Mouse (Mus musculus) intestine, embryonic 14.5 days (tissue): ENCODE measurements around the gene Pla2g12b. TPM values are rescaled to one million over a fixed set of nuclear protein-coding genes. Genes with fewer than 3 reads are reported as not detected.
"Not testable (repeated sequence)": the region's sequence is repeated elsewhere in the genome, so short reads cannot be mapped to it uniquely, and the experiment has no call there.

Source experiments
- ATAC-seq: fragments of 200-750 bp; cut with Nextera tagmentation; replicated peaks from 2 replicates; pipeline ENCODE4 v1.8.0; 2017; ENCODE audit warnings: low read depth, moderate number of reproducible peaks, moderate TSS enrichment, moderate library complexity; ENCODE audit not compliant: low FRiP score, low TSS enrichment
- DNase-seq: peaks from one replicate; pipeline ENCODE4 v3.0.0-alpha.2; 2018; ENCODE audit warnings: low spot score
- H3K27ac ChIP-seq: fragments of 300-500 bp; sonication (generic); 2 replicates; pipeline ENCODE4 v1.5.1; 2014; ENCODE audit warnings: low read depth, mild to moderate bottlenecking, control low read depth
- H3K27me3 ChIP-seq: fragments of 300-500 bp; sonication (generic); replicated peaks from 2 replicates; pipeline ENCODE4 v1.6.1; 2014; ENCODE audit warnings: low read length, control low read depth; ENCODE audit not compliant: control insufficient read depth, insufficient read depth
- H3K36me3 ChIP-seq: fragments of 300-500 bp; sonication (generic); 2 replicates; pipeline ENCODE4 v1.6.1; 2014; ENCODE audit warnings: low read length, control low read depth; ENCODE audit not compliant: control insufficient read depth, insufficient read depth
- H3K4me1 ChIP-seq: fragments of 300-500 bp; sonication (generic); replicated peaks from 2 replicates; pipeline ENCODE4 v1.6.1; 2014; ENCODE audit warnings: low read length, control low read depth, mixed read lengths; ENCODE audit not compliant: control insufficient read depth, insufficient read depth
- H3K4me2 ChIP-seq: fragments of 300-500 bp; sonication (generic); 2 replicates; pipeline ENCODE4 v1.6.1; 2014; ENCODE audit warnings: low read length
- H3K4me3 ChIP-seq: fragments of 300-500 bp; sonication (generic); 2 replicates; pipeline ENCODE4 v1.5.1; 2014; ENCODE audit warnings: low read depth, low read length, control low read depth, mixed read lengths
- H3K9ac ChIP-seq: fragments of 300-500 bp; sonication (generic); 2 replicates; pipeline ENCODE4 v1.6.1; 2014; ENCODE audit warnings: mild to moderate bottlenecking, low read length
- H3K9me3 ChIP-seq: fragments of 300-500 bp; sonication (generic); 2 replicates; pipeline ENCODE4 v1.6.1; 2016; ENCODE audit warnings: low read length, control low read depth; ENCODE audit not compliant: control insufficient read depth
- WGBS: fragments of 180-500 bp; shearing (Covaris S2); extraction: QIAGEN DNeasy Blood & Tissue Kit; methylation state at CpG from one replicate; pipeline ENCODE4 v1.1.7; 2014; 5-methylcytosine and 5-hydroxymethylcytosine counted together
- polyA plus RNA-seq: library from polyadenylated mRNA; unstranded; fragments of >200 nt; fragmentation: Nextera tagmentation; extraction: Ambion mirVana; gene quantifications from 2 replicates; pipeline ENCODE4 v1.2.1, GENCODE M21; 2014

Pla2g12b gene
- polyA plus RNA-seq, 1 experiment from 2014 or later = 14.2 TPM

DNA sequence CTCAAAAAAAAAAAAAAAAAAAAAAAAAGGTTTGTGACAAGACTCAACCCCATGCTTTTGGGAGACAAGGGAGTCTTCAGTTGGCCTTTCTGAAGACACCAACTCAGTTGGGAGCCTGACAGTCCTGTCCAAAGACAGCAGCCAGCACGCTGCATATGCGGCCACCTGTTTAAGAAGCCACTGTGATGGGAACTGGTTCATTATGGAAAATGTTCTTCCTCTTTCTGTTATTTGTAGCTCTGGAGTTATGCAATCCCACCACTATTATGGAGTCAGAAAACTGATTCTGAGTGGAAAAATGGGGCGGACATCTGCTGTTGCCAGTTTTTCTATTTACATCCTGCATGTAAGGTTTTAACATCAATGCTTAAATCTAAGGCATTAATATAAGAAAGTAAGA is 13.8 kb upstream of the Pla2g12b start:
- 93% methylated on average over 3 of the region's 3 CpGs for whole genome bisulfite sequencing
- ATAC-seq (no peak), DNase-seq (no peak)
- Histone ChIP-seq H3K4me3 (no peak overlapping the region), H3K4me2 (no peak overlapping the region), H3K9ac (no peak overlapping the region), H3K9me3 (peaks cover 5% of the 10 kb centered on the region; the same call in 1 of the 2 replicates), H3K4me1 (no peaks in the 10 kb centered on the region), H3K36me3 (no peaks in the 10 kb centered on the region), H3K27me3 (no peaks in the 10 kb centered on the region), H3K27ac (no peak overlapping the region)

DNA sequence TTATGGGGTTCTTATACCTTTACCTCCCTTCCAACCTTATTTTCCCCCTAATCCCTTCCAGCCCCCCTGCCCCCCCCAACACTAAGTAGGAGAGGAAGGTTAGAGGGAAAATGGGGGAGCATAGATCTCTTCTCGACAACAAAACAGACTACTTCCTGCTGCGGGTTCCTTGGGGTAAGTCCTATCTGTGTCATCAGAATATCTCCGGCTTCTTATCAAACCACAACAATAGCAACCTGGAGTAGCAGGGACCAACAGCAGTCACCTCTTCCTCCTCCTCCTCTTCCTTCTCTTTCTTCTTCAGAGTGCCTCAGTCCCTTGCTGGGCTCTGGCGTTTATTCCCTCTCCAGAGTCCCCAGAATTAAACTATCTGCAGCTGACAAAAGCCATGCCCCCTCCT is 11.6 kb upstream of the Pla2g12b start:
- Histone ChIP-seq H3K4me3 (no peak overlapping the region), H3K27ac (no peak overlapping the region), H3K4me1 (no peaks in the 10 kb centered on the region), H3K4me2 (no peak overlapping the region), H3K36me3 (no peaks in the 10 kb centered on the region), H3K9me3 (peaks cover 5% of the 10 kb centered on the region; the same call in 1 of the 2 replicates), H3K9ac (no peak overlapping the region), H3K27me3 (no peaks in the 10 kb centered on the region)
- no peak for ATAC-seq
- WGBS = 33% methylated on average over 4 of the region's 4 CpGs
- no peak for DNase-seq

DNA sequence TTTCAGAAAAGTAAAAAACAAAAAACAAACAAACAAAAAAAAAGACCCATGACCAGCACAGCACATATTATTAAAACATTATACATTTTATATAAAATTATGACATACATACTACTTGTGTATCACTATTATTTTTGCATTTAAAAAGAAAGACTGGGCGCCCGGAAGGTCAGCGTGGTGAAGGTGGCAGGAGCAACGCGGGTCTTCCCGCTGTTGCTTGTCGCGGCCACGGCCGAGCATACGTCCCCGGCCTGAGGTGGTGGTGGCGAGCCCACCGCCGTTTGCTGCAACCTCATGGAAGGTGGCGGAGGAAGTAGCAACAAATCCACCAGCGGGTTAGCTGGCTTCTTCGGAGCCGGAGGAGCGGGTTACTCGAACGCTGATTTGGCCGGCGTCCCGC is 8.0 kb upstream of the Pla2g12b start, which contains the start of gene Gm10273:
Gene Gm10273, plus strand, starts transcription at position 172 of the 400 bp plus-strand sequence.
- H3K4me2 ChIP-seq, H3K9me3 ChIP-seq, H3K4me1 ChIP-seq, DNase-seq, H3K36me3 ChIP-seq, H3K27me3 ChIP-seq, H3K9ac ChIP-seq, H3K27ac ChIP-seq, H3K4me3 ChIP-seq, ATAC-seq: not testable (repeated sequence)
- 90% methylated on average over 11 of the region's 25 CpGs for WGBS

DNA sequence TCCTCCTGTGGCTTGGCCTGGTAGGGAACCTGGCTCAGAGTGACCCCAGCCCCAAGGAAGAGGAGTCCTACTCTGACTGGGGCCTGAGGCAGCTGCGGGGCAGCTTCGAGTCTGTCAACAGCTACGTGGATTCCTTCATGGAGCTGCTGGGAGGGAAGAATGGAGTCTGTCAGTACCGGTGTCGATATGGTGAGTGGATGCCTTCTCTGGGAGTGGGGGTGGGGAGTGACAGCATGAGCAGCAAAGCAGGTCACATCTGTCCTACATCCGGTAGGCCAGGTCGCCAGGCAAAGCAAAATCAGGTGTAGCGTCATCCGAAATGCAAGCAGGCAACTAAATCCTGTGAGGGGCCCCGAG is 311 bp downstream of the Pla2g12b start:
- no peak overlapping the region for H3K4me3 ChIP-seq
- H3K4me2 ChIP-seq = peak overlapping the region; percentile 37
- ATAC-seq = no peak
- DNase-seq = peak; percentile 61
- H3K27me3 ChIP-seq = no peaks in the 10 kb centered on the region
- H3K9me3 ChIP-seq = no peaks in the 10 kb centered on the region
- H3K27ac ChIP-seq = 0 out of 2 replicates have a peak overlapping the region, but pooled peaks have one; percentile 43
- H3K4me1 ChIP-seq = peaks cover 7% of the 10 kb centered on the region; the same call in 1 of the 2 replicates
- WGBS = 65% methylated on average over 10 of the region's 10 CpGs
- H3K36me3 ChIP-seq = no peaks in the 10 kb centered on the region
- H3K9ac ChIP-seq = 0 out of 2 replicates have a peak overlapping the region, but pooled peaks have one; percentile 13

DNA sequence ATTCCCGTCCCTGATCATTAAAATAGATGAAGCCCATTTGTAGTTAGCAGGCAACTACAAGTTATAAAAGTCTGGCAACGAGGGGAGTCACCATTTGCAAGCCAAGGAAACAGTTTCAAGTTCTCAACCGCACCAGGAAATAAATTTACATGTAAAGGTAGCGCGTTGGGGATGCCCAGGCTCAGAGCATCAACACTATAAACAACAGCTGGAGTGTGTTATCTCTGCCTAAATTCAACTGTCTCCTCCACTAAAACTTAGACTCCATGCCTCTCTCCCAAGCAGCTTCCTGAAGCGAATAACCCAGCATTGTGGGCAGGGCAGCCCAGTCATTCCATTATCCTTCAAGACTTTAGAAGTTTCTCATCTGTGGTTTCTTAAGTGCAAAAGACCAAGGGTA is 5.0 kb downstream of the Pla2g12b start:
- DNase-seq = no peak
- Histone ChIP-seq H3K9ac (no peak overlapping the region), H3K4me3 (no peak overlapping the region), H3K4me1 (0 out of 2 replicates have a peak, but pooled peaks cover under 1% of the 10 kb centered on the region), H3K36me3 (no peaks in the 10 kb centered on the region), H3K9me3 (no peaks in the 10 kb centered on the region), H3K4me2 (no peak overlapping the region), H3K27me3 (no peaks in the 10 kb centered on the region), H3K27ac (no peak overlapping the region)
- WGBS = 34% methylated on average over 6 of the region's 6 CpGs
- no peak for ATAC-seq

DNA sequence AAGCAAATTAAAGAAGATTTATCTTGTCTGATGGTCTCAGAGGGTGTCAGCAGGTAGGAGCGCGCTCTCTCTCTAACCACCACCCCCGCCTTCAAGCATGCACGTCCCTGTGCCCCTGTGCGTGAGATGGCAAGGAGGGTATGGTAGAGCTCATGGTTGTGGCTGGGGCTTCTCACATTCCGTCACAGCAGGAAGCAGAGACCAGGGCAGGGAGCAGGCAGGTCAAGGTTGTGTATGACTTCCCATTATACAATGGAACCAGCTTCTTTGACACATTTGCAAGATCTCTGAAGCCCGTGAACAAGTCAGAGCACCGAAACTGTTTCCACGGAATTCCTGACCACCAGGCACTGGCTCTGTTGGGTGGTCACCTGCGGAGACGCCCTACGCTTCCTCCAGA is 6.8 kb downstream of the Pla2g12b start:
- H3K9ac ChIP-seq = no peak overlapping the region
- no peaks in the 10 kb centered on the region for H3K4me1 ChIP-seq
- H3K4me3 ChIP-seq = no peak overlapping the region
- ATAC-seq (no peak), DNase-seq (no peak)
- H3K27me3 ChIP-seq = no peaks in the 10 kb centered on the region
- no peaks in the 10 kb centered on the region for H3K36me3 ChIP-seq
- no peak overlapping the region for H3K27ac ChIP-seq
- H3K9me3 ChIP-seq = peaks cover 2% of the 10 kb centered on the region; the same call in 1 of the 2 replicates
- 51% methylated on average over 12 of the region's 12 CpGs for WGBS
- H3K4me2 ChIP-seq = no peak overlapping the region

DNA sequence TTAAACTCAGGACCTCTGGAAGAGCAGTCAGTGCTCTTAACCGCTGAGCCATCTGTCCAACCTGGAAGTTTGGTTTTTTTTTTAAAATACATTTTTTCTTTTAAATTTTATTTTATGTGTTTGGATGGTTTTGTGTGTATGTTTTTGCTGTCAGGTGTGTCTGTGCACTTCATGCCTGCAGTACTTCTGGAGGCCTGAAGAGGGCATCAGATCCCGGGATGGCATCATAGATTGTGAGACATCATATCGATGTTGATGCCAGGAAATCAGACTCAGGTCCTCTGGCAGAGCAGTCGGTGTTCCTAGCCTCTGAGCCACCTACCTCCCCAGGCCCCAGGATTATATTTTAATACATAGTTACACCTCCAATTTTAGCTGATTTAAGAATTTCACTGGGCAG is 10.3 kb downstream of the Pla2g12b start:
- no peak overlapping the region for H3K4me3 ChIP-seq
- no peak for DNase-seq
- whole genome bisulfite sequencing = 91% methylated on average over 4 of the region's 4 CpGs

DNA sequence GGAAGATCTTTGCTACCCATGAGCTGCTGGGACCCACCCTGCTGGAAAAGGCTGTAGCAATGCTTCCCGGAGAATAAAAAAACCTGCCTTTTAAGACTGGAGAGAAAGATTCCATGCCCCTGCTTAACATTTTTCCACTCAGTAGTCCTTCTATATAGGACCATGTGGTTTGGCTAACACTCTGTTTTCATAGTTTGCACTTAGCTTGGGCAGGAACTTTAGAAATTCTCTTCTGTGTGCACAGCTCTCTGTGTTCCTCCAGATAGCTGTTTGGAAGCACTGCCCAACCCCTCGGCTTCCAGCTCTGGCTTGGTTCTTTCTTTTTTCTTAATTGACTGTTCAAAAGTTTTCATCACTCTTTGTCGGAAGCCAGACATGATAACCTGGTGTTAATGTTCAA is 13.2 kb downstream of the Pla2g12b start:
- no peaks in the 10 kb centered on the region for H3K36me3 ChIP-seq
- H3K4me1 ChIP-seq = no peaks in the 10 kb centered on the region
- H3K4me2 ChIP-seq = no peak overlapping the region
- H3K4me3 ChIP-seq = no peak overlapping the region
- 81% methylated on average over 3 of the region's 3 CpGs for WGBS
- no peak for DNase-seq
- ATAC-seq = no peak
- H3K9ac ChIP-seq = no peak overlapping the region
- H3K27ac ChIP-seq = no peak overlapping the region
- H3K9me3 ChIP-seq = peaks cover 2% of the 10 kb centered on the region; the same call in 1 of the 2 replicates
- no peaks in the 10 kb centered on the region for H3K27me3 ChIP-seq

More for the DNA sequence above, 10.3 kb downstream of the Pla2g12b start:
- Histone ChIP-seq H3K36me3 (no peaks in the 10 kb centered on the region), H3K27ac (no peak overlapping the region), H3K9me3 (peaks cover 2% of the 10 kb centered on the region; the same call in 1 of the 2 replicates), H3K4me2 (no peak overlapping the region), H3K4me1 (no peaks in the 10 kb centered on the region), H3K27me3 (no peaks in the 10 kb centered on the region), H3K9ac (no peak overlapping the region)
- ATAC-seq = no peak

DNA sequence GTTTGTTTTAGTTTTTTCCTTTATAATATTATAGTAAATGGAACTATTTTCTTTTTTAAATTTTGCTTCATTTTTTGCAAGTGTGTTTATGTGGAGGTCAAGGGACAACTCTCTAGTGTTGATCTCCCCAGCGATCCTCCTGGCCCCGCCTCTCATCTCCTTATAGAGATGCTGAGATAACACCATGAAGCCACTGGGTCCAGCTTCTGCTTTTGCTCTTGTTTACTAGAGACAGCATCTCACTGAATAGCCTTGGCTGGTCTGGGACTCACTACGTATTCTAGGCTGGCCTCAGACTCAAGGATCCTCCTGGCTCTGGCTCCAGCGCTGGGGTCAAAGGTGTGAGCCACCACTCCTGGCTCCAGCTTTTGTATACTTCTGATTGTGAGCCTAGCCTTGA is 16.1 kb downstream of the Pla2g12b start:
- ATAC-seq (no peak), DNase-seq (no peak)
- H3K4me1 ChIP-seq = no peaks in the 10 kb centered on the region
- no peak overlapping the region for H3K9ac ChIP-seq
- no peaks in the 10 kb centered on the region for H3K36me3 ChIP-seq
- H3K4me2 ChIP-seq = no peak overlapping the region
- H3K4me3 ChIP-seq = no peak overlapping the region
- no peak overlapping the region for H3K27ac ChIP-seq
- H3K9me3 ChIP-seq = no peaks in the 10 kb centered on the region
- H3K27me3 ChIP-seq = no peaks in the 10 kb centered on the region
- 82% methylated on average over 4 of the region's 4 CpGs for WGBS
